In genomic region chr8:47764068-47764467, GRCm38 (mm10) we compare ENCODE assay signal across 10 mouse cellular contexts. TPM values are rescaled to one million over a fixed set of nuclear protein-coding genes. Genes with fewer than 3 reads are reported as not detected.
A peak's percentile ranks its signal among the peaks of the same experiment; 100 is the strongest.
DNase-seq lines count a peak whose midpoint lies in the region; ATAC-seq and TF ChIP-seq lines count a peak whose summit lies in the region.
"Had no signal": no experiment of that assay in that cellular context is flagged by ENCODE, and none has a peak within 500 bp of the region (broad histone marks: within the 10 kb centered on the region; RNA-seq: fewer than 3 reads in every experiment).

No protein-coding gene starts in this region.

- intact Hi-C loops in left cerebral cortex, postnatal 36 days (cut with DNase I) = no loop called here

- no peaks in the 10 kb centered on the region for H3K36me3 ChIP-seq in embryonic facial prominence, embryonic 12.5 days
- no peaks in the 10 kb centered on the region for H3K36me3 ChIP-seq in embryonic facial prominence, embryonic 10.5 days (replicated peaks)
- no peaks in the 10 kb centered on the region for H3K36me3 ChIP-seq in limb, embryonic 15.5 days
- H3K36me3 ChIP-seq in small intestine, adult 2 months (ENCODE audit: control insufficient read depth, insufficient read depth, low read length) = no peaks in the 10 kb centered on the region

- peaks cover 11% of the 10 kb centered on the region for H3K4me1 ChIP-seq in embryonic facial prominence, embryonic 12.5 days
- H3K4me1 ChIP-seq in embryonic facial prominence, embryonic 10.5 days = peaks cover 21% of the 10 kb centered on the region
- H3K4me1 ChIP-seq in lung, adult 2 months (ENCODE audit: control insufficient read depth, insufficient read depth, low read length) = peaks cover 2% of the 10 kb centered on the region; the same call in 1 of the 2 replicates
- H3K4me1 ChIP-seq in limb, embryonic 15.5 days = peaks cover 30% of the 10 kb centered on the region
- H3K4me1 ChIP-seq in small intestine, adult 2 months (ENCODE audit: control insufficient read depth, insufficient read depth, insufficient read length, low read length) = peaks cover 4% of the 10 kb centered on the region; the same call in 1 of the 2 replicates

- H3K27ac ChIP-seq in embryonic facial prominence, embryonic 12.5 days = no peak overlapping the region
- no peak overlapping the region for H3K27ac ChIP-seq in embryonic facial prominence, embryonic 10.5 days (replicated peaks)
- peak overlapping the region; percentile 48 for H3K27ac ChIP-seq in limb, embryonic 15.5 days
- H3K27ac ChIP-seq in small intestine, adult 2 months (ENCODE audit: insufficient read depth, low read depth, low read length) = peak overlapping the region; percentile 8; the same call in 1 of the 2 replicates

- DNase-seq in embryonic facial prominence, embryonic 10.5 days (ENCODE audit: low spot score) = no peak
- DNase-seq in lung, adult 18-20 months = peak; percentile 9 to 61
- no peak for DNase-seq in lung, adult 2 months
- no peak for DNase-seq in left cerebral cortex, postnatal 36 days (ENCODE audit: low spot score in 2 of 2)
- DNase-seq in cerebellum, postnatal 14 days = no peak

- H3K4me2 ChIP-seq in embryonic facial prominence, embryonic 12.5 days (replicated peaks) = 0 out of 2 replicates have a peak overlapping the region, but pooled peaks have one; percentile 7
- H3K4me2 ChIP-seq in limb, embryonic 15.5 days = peak overlapping the region; percentile 33

- ATAC-seq in embryonic facial prominence, embryonic 12.5 days (ENCODE audit: insufficient number of reproducible peaks, insufficient read depth, low FRiP score, low TSS enrichment) = no peak
- ATAC-seq in limb, embryonic 15.5 days (ENCODE audit: insufficient number of reproducible peaks, low FRiP score, low TSS enrichment, low read depth) = peak; percentile 68; the same call in 1 of the 2 replicates

- no peaks in the 10 kb centered on the region for H3K9me3 ChIP-seq in embryonic facial prominence, embryonic 12.5 days
- H3K9me3 ChIP-seq in embryonic facial prominence, embryonic 10.5 days = no peaks in the 10 kb centered on the region
- no peaks in the 10 kb centered on the region for H3K9me3 ChIP-seq in limb, embryonic 15.5 days

- 55% methylated on average over 11 of the region's 11 CpGs for WGBS in embryonic facial prominence, embryonic 12.5 days
- WGBS in embryonic facial prominence, embryonic 10.5 days = 66% methylated on average over 11 of the region's 11 CpGs
- WGBS in lung, adult 2 months = 37% methylated on average over 11 of the region's 11 CpGs
- 22% methylated on average over 11 of the region's 11 CpGs for WGBS in limb, embryonic 15.5 days
- 17% methylated on average over 11 of the region's 11 CpGs for WGBS in small intestine, adult 2 months

- H3K27me3 ChIP-seq in embryonic facial prominence, embryonic 12.5 days = no peaks in the 10 kb centered on the region
- no peaks in the 10 kb centered on the region for H3K27me3 ChIP-seq in embryonic facial prominence, embryonic 10.5 days (replicated peaks; ENCODE audit: low read depth, poor library complexity, severe bottlenecking)
- no peaks in the 10 kb centered on the region for H3K27me3 ChIP-seq in limb, embryonic 15.5 days
- no peaks in the 10 kb centered on the region for H3K27me3 ChIP-seq in small intestine, adult 2 months (ENCODE audit: control insufficient read depth, insufficient read depth, low read length)

- TF ChIP-seq POLR2A in lung, adult 2 months (IDR thresholded peaks at IDR 0.05; ENCODE audit: borderline replicate concordance, extremely low read depth, low read depth, low read length) = no peak
- no peak for TF ChIP-seq POLR2A in small intestine, adult 2 months (IDR thresholded peaks at IDR 0.05; ENCODE audit: low read depth, low read length)

- TF ChIP-seq CTCF in lung, adult 2 months (IDR thresholded peaks at IDR 0.05; ENCODE audit: insufficient read depth, low read length) = no peak
- no peak for TF ChIP-seq CTCF in small intestine, adult 2 months (IDR thresholded peaks at IDR 0.05; ENCODE audit: extremely low read depth, insufficient read length, insufficient replicate concordance, low read depth, low read length)

- H3K9ac ChIP-seq in embryonic facial prominence, embryonic 12.5 days = no peak overlapping the region
- no peak overlapping the region for H3K9ac ChIP-seq in limb, embryonic 15.5 days

- H3K4me3 ChIP-seq in embryonic facial prominence, embryonic 12.5 days = no peak overlapping the region
- H3K4me3 ChIP-seq in embryonic facial prominence, embryonic 10.5 days = no peak overlapping the region
- no peak overlapping the region for H3K4me3 ChIP-seq in lung, adult 2 months (replicated peaks; ENCODE audit: extremely low read depth, low read depth, low read length)
- no peak overlapping the region for H3K4me3 ChIP-seq in limb, embryonic 15.5 days
- no peak overlapping the region; the same call in 1 of the 2 replicates for H3K4me3 ChIP-seq in small intestine, adult 2 months (ENCODE audit: low read depth, low read length)

RNA-seq across cellular contexts. Expression of gene Cdkn2aip, which starts 50.3 kb away (rescaled TPM):
- 32.6 and 33.5 TPM in 2 replicates for polyA plus RNA-seq in embryonic facial prominence, embryonic 12.5 days (2016; fragmentation: Nextera tagmentation; extraction: Ambion mirVana)
- 38.2 and 38.5 TPM in 2 replicates for polyA plus RNA-seq in embryonic facial prominence, embryonic 10.5 days (2016; fragmentation: Nextera tagmentation; extraction: Ambion mirVana)
- polyA plus RNA-seq in lung, adult 2 months (2012; rRNA removed) = 9.6 and 16.3 TPM in 2 replicates
- polyA plus RNA-seq in limb, embryonic 15.5 days (2015; fragmentation: Nextera tagmentation; extraction: Ambion mirVana) = 21.3 and 22.2 TPM in 2 replicates
- polyA plus RNA-seq in small intestine, adult 2 months (2012; rRNA removed) = 8.8 and 18.5 TPM in 2 replicates
- 10 to 100 TPM; 16.6 to 20.6 TPM for total RNA-seq in left cerebral cortex, postnatal 36 days (2021)

RNA-seq across cellular contexts. Expression of gene Cldn24, which starts 57.9 kb away (rescaled TPM):
- not detected in 2 replicates for polyA plus RNA-seq in embryonic facial prominence, embryonic 12.5 days (2016; fragmentation: Nextera tagmentation; extraction: Ambion mirVana)
- not detected in 2 replicates for polyA plus RNA-seq in embryonic facial prominence, embryonic 10.5 days (2016; fragmentation: Nextera tagmentation; extraction: Ambion mirVana)
- not detected in 2 replicates for polyA plus RNA-seq in lung, adult 2 months (2012; rRNA removed)
- not detected in 2 replicates for polyA plus RNA-seq in limb, embryonic 15.5 days (2015; fragmentation: Nextera tagmentation; extraction: Ambion mirVana)
- polyA plus RNA-seq in small intestine, adult 2 months (2012; rRNA removed) = 0.32 TPM in 1 of 2 replicates, not detected in the other
- total RNA-seq in left cerebral cortex, postnatal 36 days (2021) = under 1 TPM in 1 of 2 experiments, not detected in 1; 0.66 TPM
- polyA plus RNA-seq: forebrain, embryonic 11.5 days; liver, embryonic 16.5 days had no signal

Comparison
In these comparisons a context has a peak if more than half of its experiments do, and no peak if none do; other contexts are left out.
1. DNase-seq: peak in lung, adult 18-20 months (2 of 2); none in embryonic facial prominence, embryonic 10.5 days (single experiment), lung, adult 2 months (single experiment), left cerebral cortex, postnatal 36 days (0 of 2) and cerebellum, postnatal 14 days (0 of 2).
2. H3K27ac ChIP-seq: peak in limb, embryonic 15.5 days (single experiment) and small intestine, adult 2 months (single experiment); none in embryonic facial prominence, embryonic 12.5 days (single experiment) and embryonic facial prominence, embryonic 10.5 days (single experiment).